Mouse (Mus musculus) ES-Bruce4 (cell line): ENCODE measurements around the gene Mroh9. TPM values are rescaled to one million over a fixed set of nuclear protein-coding genes. Genes with fewer than 3 reads are reported as not detected.

ENCODE experiments used
- H3K27ac ChIP-seq: 2 replicates; pipeline ENCODE4 v1.5.1; 2012; ENCODE audit warnings: low read length, inconsistent platforms; ENCODE audit not compliant: insufficient read depth
- H3K27me3 ChIP-seq: 2 replicates; pipeline ENCODE4 v1.6.1; 2012; ENCODE audit warnings: mild to moderate bottlenecking, low read length, inconsistent platforms; ENCODE audit not compliant: control insufficient read depth, poor library complexity, insufficient read depth, severe bottlenecking
- H3K36me3 ChIP-seq: 2 replicates; pipeline ENCODE4 v1.6.1; 2012; ENCODE audit warnings: inconsistent platforms, mild to moderate bottlenecking, low read length, moderate library complexity; ENCODE audit not compliant: control insufficient read depth, poor library complexity, insufficient read depth, severe bottlenecking
- H3K4me1 ChIP-seq: one replicate; pipeline ENCODE4 v1.8.1; 2011; ENCODE audit warnings: low read length; ENCODE audit not compliant: control insufficient read depth, insufficient read depth
- H3K4me3 ChIP-seq: 2 replicates; pipeline ENCODE4 v1.5.1; 2011; ENCODE audit warnings: low read depth, mild to moderate bottlenecking, low read length
- H3K9ac ChIP-seq: 2 replicates; pipeline ENCODE4 v1.6.1; 2012; ENCODE audit warnings: low read depth, mild to moderate bottlenecking, inconsistent platforms; ENCODE audit not compliant: poor library complexity, severe bottlenecking
- H3K9me3 ChIP-seq: replicated peaks from 2 replicates; pipeline ENCODE4 v1.6.1; 2012; ENCODE audit warnings: mild to moderate bottlenecking, low read length, inconsistent platforms; ENCODE audit not compliant: control insufficient read depth, poor library complexity, insufficient read depth, severe bottlenecking
- CTCF ChIP-seq: IDR thresholded peaks from one replicate; pipeline ENCODE4 v1.8.1; 2011; ENCODE audit warnings: low read depth, low read length
- EP300 ChIP-seq: IDR thresholded peaks from 2 replicates; pipeline ENCODE4 v1.6.1; 2011; ENCODE audit warnings: low read depth, low read length; ENCODE audit not compliant: insufficient read depth
- POLR2A ChIP-seq: IDR thresholded peaks from one replicate; pipeline ENCODE4 v1.8.1; 2011; ENCODE audit warnings: low read length; ENCODE audit not compliant: insufficient read depth
- polyA plus RNA-seq: library from polyadenylated mRNA; stranded (reverse); fragments of >200 nt; gene quantifications from 2 replicates; pipeline ENCODE4 v1.2.4, GENCODE M21; 2011; ENCODE audit warnings: low read depth; ENCODE audit not compliant: missing spikeins, insufficient read depth, insufficient read length

The Mroh9 gene
- polyA plus RNA-seq, 1 experiment = not detected

DNA sequence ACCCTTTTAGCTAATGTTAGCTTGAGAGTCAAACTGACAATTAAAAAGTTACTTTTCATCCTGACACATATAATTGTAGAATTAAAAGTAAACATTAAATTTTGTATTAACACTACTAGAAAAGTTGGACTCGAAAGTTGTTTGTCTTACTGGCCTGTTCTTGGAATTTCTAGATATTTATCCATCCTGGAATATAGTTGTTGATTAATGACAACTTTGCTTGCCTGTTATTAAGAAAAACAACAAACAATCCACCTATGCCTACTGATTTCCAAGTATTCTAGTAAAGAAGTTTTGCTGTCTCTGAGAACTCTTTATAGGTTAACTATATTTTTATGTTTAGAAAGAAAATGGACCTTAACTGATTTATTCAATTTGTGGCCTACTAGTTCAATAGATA is 98.7 kb downstream of the Mroh9 start:
- Histone ChIP-seq H3K9ac (no peak overlapping the region), H3K27me3 (no peaks in the 10 kb centered on the region), H3K36me3 (no peaks in the 10 kb centered on the region), H3K9me3 (no peaks in the 10 kb centered on the region), H3K4me1 (no peaks in the 10 kb centered on the region), H3K4me3 (no peak overlapping the region), H3K27ac (no peak overlapping the region)
- TF ChIP-seq CTCF (no peak), EP300 (no peak), POLR2A (no peak)

DNA sequence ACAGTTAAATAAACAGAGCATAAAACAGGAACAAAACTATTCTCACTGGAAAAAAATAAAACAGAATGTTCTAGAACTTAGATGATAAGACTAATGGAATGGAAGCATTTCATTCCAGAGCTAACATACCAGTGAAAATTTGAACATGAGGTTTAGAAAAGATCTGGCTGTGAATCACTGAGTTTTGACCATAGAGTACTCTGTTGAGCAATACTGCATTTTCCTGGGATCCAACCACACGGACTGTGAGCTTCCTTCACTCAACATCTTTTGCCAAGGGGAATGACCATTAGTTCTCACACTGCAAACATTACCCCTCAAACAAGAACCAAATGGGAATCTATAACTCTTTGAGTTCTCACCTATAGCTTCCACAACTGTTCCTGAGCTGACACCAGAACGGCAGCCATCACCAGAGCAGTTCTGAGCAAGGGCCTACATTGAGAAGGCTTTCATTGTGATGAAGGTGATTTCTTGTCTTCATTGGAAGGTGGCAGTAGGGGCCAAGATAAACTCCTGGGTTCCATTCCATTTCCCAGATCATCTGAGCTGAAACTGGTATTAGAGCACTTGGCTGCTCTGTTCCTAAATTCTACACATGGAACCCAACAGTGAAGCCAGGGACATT is 99.2 kb downstream of the Mroh9 start:
- Histone ChIP-seq H3K4me3 (no peak overlapping the region), H3K36me3 (no peaks in the 10 kb centered on the region), H3K9ac (no peak overlapping the region), H3K27me3 (no peaks in the 10 kb centered on the region), H3K9me3 (no peaks in the 10 kb centered on the region), H3K4me1 (no peaks in the 10 kb centered on the region), H3K27ac (no peak overlapping the region)
- TF ChIP-seq POLR2A = no peak

DNA sequence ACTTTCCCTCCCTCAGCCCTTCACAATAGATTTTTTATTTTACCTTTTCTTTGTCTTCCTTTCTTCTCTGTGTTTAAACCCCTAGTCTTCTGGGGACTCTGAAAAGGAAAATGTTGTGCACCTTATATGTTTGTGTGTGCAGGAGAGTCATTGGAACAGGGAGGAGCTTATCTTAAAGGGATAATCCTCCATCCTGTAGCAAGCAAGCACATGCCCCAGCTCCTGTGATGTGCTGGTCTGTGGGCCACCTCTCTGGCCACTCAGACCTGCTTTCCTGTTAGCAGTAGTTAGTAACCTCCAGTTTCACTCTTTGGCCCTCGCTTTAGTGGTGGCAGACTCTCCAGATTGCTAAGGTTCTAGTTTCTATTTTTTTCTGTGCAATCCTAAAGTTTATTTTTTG is 101.0 kb downstream of the Mroh9 start, which contains the start of gene Fmo3:
Fmo3 (minus strand) TSS at position 101 of the 400 bp plus-strand sequence.
- no peak for TF ChIP-seq CTCF
- no peak for TF ChIP-seq POLR2A
- no peak for TF ChIP-seq EP300
- Histone ChIP-seq H3K9ac (no peak within 1 kb of the TSS), H3K9me3 (no peaks in the 10 kb centered on the region), H3K4me1 (no peaks in the 10 kb centered on the region), H3K27me3 (no peaks in the 10 kb centered on the region), H3K36me3 (no peaks in the 10 kb centered on the region), H3K27ac (no peak within 1 kb of the TSS), H3K4me3 (no peak within 1 kb of the TSS)

Other genes with a start within 250 kb of the Mroh9 start
- gene Fmo1, start 219.1 kb downstream of the Mroh9 start, polyA plus RNA-seq = not detected in 2 replicates
- gene Fmo2, start 186.9 kb downstream of the Mroh9 start, polyA plus RNA-seq = not detected in 2 replicates
- gene Fmo6, start 148.2 kb downstream of the Mroh9 start, polyA plus RNA-seq = not detected in 2 replicates
- gene Fmo3, start 101.1 kb downstream of the Mroh9 start, polyA plus RNA-seq = not detected in 2 replicates
- 2.6 and 3.2 TPM in 2 replicates for gene Prrx1, start 228.0 kb upstream of the Mroh9 start, polyA plus RNA-seq